Mouse (Mus musculus) kidney, embryonic 14.5 days (tissue): Measurements from ENCODE around the gene Mgat4e. TPM values are rescaled to one million over a fixed set of nuclear protein-coding genes. Genes with fewer than 3 reads are reported as not detected.

Experiments
- ATAC-seq: fragments of 200-750 bp; cut with Nextera tagmentation; 2 replicates; pipeline ENCODE4 v1.8.0; 2017; ENCODE audit warnings: moderate number of reproducible peaks, mild to moderate bottlenecking, moderate TSS enrichment, moderate library complexity; ENCODE audit not compliant: low FRiP score, low TSS enrichment
- H3K27ac ChIP-seq: fragments of 300-500 bp; sonication (generic); 2 replicates; pipeline ENCODE4 v1.5.1; 2014; ENCODE audit warnings: low read depth, mild to moderate bottlenecking, low read length, moderate library complexity, mixed read lengths
- H3K27me3 ChIP-seq: fragments of 300-500 bp; sonication (generic); 2 replicates; pipeline ENCODE4 v1.6.1; 2014; ENCODE audit warnings: mild to moderate bottlenecking, low read length; ENCODE audit not compliant: control insufficient read depth, insufficient read depth
- H3K36me3 ChIP-seq: fragments of 300-500 bp; sonication (generic); 2 replicates; pipeline ENCODE4 v1.6.1; 2014; ENCODE audit warnings: low read length, mixed read lengths; ENCODE audit not compliant: control insufficient read depth, insufficient read depth
- H3K4me1 ChIP-seq: fragments of 300-500 bp; sonication (generic); 2 replicates; pipeline ENCODE4 v1.6.1; 2014; ENCODE audit warnings: low read length, mixed read lengths; ENCODE audit not compliant: control insufficient read depth, insufficient read depth
- H3K4me2 ChIP-seq: fragments of 300-500 bp; sonication (generic); replicated peaks from 2 replicates; pipeline ENCODE4 v1.6.1; 2014; ENCODE audit warnings: low read depth, mild to moderate bottlenecking, low read length
- H3K4me3 ChIP-seq: fragments of 300-500 bp; sonication (generic); 2 replicates; pipeline ENCODE4 v1.5.1; 2014; ENCODE audit warnings: mild to moderate bottlenecking, low read length
- H3K9ac ChIP-seq: fragments of 300-500 bp; sonication (generic); 2 replicates; pipeline ENCODE4 v1.6.1; 2014; ENCODE audit warnings: low read depth, mild to moderate bottlenecking, low read length, moderate library complexity
- H3K9me3 ChIP-seq: fragments of 300-500 bp; sonication (generic); 2 replicates; pipeline ENCODE4 v1.6.1; 2016; ENCODE audit warnings: low read length; ENCODE audit not compliant: control insufficient read depth
- WGBS: fragments of 180-500 bp; shearing (Covaris S2); extraction: QIAGEN DNeasy Blood & Tissue Kit; methylation state at CpG from one replicate; pipeline ENCODE4 v1.1.7; 2014; 5-methylcytosine and 5-hydroxymethylcytosine counted together
- polyA plus RNA-seq: library from polyadenylated mRNA; unstranded; fragments of >200 nt; fragmentation: Nextera tagmentation; extraction: Ambion mirVana; gene quantifications from 2 replicates; pipeline ENCODE4 v1.2.1, GENCODE M21; 2014

Mgat4e gene
- polyA plus RNA-seq, 1 experiment from 2014 or later, result not detected

DNA sequence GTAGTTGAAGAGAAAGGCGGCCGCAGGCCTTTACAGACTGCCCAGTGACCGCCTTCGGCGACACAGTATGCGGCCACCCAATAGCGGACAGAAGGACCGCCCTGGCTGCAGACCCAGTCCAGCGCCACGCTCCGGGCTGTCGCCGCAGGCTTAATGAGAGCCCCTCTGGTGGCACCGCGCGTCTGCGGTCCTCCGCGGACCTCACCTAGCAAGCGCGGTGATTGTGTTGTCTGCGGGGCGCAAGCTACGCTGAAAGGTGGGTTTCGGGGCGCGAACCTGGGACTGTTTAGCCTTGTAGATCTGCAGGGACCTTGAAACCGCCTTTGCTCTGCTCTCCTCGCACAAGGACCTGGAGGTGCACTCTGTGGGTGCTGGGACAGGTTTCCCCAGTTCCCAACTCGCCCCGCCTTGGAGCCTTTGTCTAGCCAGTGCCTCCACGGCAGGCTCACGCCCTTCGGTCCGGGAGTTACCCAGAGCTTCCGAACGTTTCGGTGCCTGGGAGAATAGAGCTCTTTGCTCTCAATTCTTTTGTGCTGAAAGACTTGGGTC is 36.1 kb downstream of the Mgat4e start:
- Histone ChIP-seq H3K9me3 (no peaks in the 10 kb centered on the region), H3K4me2 (peak overlapping the region; percentile 89), H3K4me3 (peak overlapping the region; percentile 47), H3K36me3 (peaks cover 4% of the 10 kb centered on the region; the same call in 1 of the 2 replicates), H3K27me3 (peaks cover 6% of the 10 kb centered on the region; the same call in 1 of the 2 replicates), H3K9ac (peak overlapping the region; percentile 63), H3K27ac (no peak overlapping the region), H3K4me1 (peaks cover 22% of the 10 kb centered on the region; the same call in 1 of the 2 replicates)
- 0 out of 2 replicates have a peak, but pooled peaks have one; percentile 29 for ATAC-seq
- 2% methylated on average over 38 of the region's 38 CpGs for WGBS

DNA sequence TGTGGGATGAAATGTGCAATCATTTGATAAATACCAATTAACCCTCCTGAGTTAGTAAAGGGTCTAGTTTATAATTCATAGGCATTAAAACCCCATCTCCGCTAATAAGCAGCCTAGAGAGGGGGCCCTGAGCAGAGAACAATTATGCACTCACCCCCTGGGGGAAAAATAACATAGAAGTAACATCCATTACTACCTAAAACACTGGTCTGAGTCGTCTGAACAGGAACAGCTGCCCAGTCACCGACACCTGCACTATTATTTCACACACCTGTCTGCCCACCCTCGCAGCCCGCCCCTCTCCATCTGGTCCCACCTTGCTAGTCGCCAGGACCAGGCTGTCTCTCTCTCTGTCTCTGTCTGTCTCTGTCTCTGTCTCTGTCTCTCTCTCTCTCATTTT is 36.9 kb downstream of the Mgat4e start:
- 63% methylated on average over 6 of the region's 6 CpGs for WGBS
- peaks cover 12% of the 10 kb centered on the region for H3K36me3 ChIP-seq

DNA sequence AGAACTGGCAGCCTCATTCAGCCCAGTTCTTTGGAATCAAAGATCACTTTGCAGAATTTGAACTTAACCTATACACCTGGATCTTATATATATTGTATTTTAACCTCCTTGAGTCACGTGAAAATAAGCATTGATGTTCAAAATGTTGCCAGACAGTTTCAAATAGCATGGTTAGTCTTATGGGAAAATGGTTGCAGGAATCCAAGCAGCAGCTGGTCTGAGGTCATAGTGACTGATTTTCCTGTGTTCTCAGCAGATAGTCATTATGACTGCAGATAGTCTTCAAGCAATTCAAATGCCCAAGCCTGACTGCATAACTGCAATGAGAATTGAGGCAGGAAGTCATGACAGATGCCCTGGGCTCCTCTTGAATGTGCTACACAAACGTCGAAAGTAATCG is 37.3 kb downstream of the Mgat4e start:
- Histone ChIP-seq H3K4me1 (peaks cover 22% of the 10 kb centered on the region; the same call in 1 of the 2 replicates), H3K4me2 (no peak overlapping the region), H3K27me3 (peaks cover 6% of the 10 kb centered on the region; the same call in 1 of the 2 replicates), H3K36me3 (peaks cover 16% of the 10 kb centered on the region), H3K4me3 (no peak overlapping the region), H3K27ac (no peak overlapping the region), H3K9ac (no peak overlapping the region), H3K9me3 (no peaks in the 10 kb centered on the region)
- WGBS, result 68% methylated on average over 4 of the region's 4 CpGs
- ATAC-seq, result no peak

More for the DNA sequence above, 36.9 kb downstream of the Mgat4e start:
- no peak overlapping the region for H3K4me3 ChIP-seq
- H3K27ac ChIP-seq, result no peak overlapping the region
- peaks cover 22% of the 10 kb centered on the region; the same call in 1 of the 2 replicates for H3K4me1 ChIP-seq
- no peak overlapping the region for H3K9ac ChIP-seq
- no peak for ATAC-seq
- H3K27me3 ChIP-seq, result peaks cover 6% of the 10 kb centered on the region; the same call in 1 of the 2 replicates
- H3K4me2 ChIP-seq, result peak overlapping the region; percentile 89; the same call in 1 of the 2 replicates
- H3K9me3 ChIP-seq, result no peaks in the 10 kb centered on the region

DNA sequence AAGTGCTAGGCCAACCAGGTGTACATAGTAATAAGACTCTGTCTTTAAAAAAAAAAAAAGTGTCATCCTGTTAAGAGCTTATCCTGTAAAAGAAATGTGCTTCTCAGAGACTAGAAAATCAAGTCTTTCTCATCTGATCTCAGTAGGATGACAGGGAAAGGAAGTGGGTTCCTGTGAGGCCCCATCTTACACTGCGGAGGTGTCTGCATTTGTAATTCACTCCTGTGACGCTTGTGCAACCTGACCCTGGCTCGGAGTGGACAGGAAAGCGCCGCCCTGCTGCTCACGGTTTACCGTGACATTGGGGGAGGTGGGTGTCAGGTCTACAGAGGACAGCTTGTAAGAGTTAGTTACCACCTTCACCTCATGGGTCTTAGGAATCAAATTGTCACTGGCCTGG is 39.5 kb downstream of the Mgat4e start:
- H3K4me2 ChIP-seq, result no peak overlapping the region
- ATAC-seq, result no peak
- H3K9me3 ChIP-seq, result no peaks in the 10 kb centered on the region
- H3K36me3 ChIP-seq, result peaks cover 30% of the 10 kb centered on the region
- peaks cover 6% of the 10 kb centered on the region; the same call in 1 of the 2 replicates for H3K27me3 ChIP-seq
- peaks cover 14% of the 10 kb centered on the region; the same call in 1 of the 2 replicates for H3K4me1 ChIP-seq
- no peak overlapping the region for H3K9ac ChIP-seq
- no peak overlapping the region for H3K27ac ChIP-seq
- no peak overlapping the region for H3K4me3 ChIP-seq
- 19% methylated on average over 7 of the region's 7 CpGs for WGBS

DNA sequence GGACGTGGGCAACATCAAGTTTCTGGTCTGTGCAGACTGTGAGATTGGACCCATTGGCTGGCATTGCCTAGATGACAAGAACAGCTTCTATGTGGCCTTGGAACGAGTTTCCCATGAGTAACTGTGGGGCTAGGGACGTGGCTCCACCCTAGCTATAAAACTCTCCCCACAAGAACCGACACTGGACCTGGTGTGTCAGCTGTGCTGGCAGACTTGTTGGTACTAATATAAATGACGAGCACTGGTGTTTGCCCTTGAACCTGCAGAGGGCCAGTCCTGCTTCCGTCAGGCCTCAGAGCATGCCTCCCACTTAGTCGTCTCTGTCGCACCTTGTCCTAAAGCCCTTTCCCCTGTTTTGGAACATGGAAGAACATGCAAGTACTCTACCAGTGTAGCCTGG is 43.3 kb downstream of the Mgat4e start:
- H3K9me3 ChIP-seq, result no peaks in the 10 kb centered on the region
- no peak overlapping the region for H3K4me2 ChIP-seq
- no peak overlapping the region for H3K4me3 ChIP-seq
- H3K4me1 ChIP-seq, result 0 out of 2 replicates have a peak, but pooled peaks cover 5% of the 10 kb centered on the region
- WGBS, result 87% methylated on average over 8 of the region's 8 CpGs
- peaks cover 31% of the 10 kb centered on the region for H3K36me3 ChIP-seq
- H3K27me3 ChIP-seq, result no peaks in the 10 kb centered on the region
- H3K9ac ChIP-seq, result no peak overlapping the region
- no peak for ATAC-seq
- H3K27ac ChIP-seq, result no peak overlapping the region

DNA sequence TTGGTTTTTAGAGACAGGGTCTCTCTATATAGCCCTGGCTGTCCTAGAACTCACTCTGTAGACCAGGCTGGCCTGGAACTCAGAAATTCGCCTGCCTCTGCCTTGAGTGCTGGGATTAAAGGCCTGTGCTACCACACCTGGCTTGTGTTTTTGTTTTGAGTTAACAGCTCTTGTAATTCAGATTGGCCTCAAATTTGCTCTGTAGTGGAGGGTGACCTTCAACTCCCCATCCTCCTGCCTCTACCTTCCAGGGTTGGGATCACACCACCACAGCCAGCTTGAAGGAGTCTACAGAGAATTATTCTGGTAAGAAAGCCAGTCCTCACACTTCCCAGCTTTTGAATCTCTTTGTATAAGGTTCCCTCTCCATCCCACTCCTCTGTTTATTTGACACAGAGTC is 48.6 kb downstream of the Mgat4e start:
- H3K27ac ChIP-seq, result no peak overlapping the region
- H3K36me3 ChIP-seq, result peaks cover 10% of the 10 kb centered on the region; the same call in 1 of the 2 replicates
- no peaks in the 10 kb centered on the region for H3K27me3 ChIP-seq
- H3K4me1 ChIP-seq, result no peaks in the 10 kb centered on the region; the same call in 1 of the 2 replicates
- no peak for ATAC-seq
- H3K4me2 ChIP-seq, result no peak overlapping the region
- H3K9ac ChIP-seq, result no peak overlapping the region
- no peak overlapping the region for H3K4me3 ChIP-seq
- 100% methylated on average over 1 of the region's 1 CpGs for WGBS
- no peaks in the 10 kb centered on the region for H3K9me3 ChIP-seq

DNA sequence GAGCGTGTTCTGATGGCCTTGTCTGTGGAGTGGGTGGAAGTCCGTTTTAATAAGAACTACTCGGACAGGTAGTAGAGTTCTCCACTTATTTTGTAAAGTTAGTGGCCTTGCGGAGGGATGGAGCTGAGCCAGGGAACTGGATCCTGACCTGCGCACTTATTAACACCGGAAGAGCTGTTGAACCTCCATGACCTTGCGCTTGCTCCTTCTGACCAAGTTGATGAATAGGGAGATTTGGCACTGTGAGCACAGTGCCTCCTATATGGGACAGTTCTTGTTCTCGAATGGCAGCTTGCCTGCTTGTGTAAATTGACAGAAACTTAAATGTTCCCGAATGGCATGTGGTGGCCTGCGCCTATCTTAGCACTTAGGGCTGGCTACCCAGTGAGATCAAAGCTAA is 53.5 kb downstream of the Mgat4e start:
- H3K27me3 ChIP-seq, result no peaks in the 10 kb centered on the region
- 81% methylated on average over 10 of the region's 10 CpGs for WGBS
- peak overlapping the region; percentile 51; the same call in 1 of the 2 replicates for H3K4me2 ChIP-seq
- H3K27ac ChIP-seq, result no peak overlapping the region
- H3K36me3 ChIP-seq, result peaks cover 6% of the 10 kb centered on the region; the same call in 1 of the 2 replicates
- no peaks in the 10 kb centered on the region for H3K9me3 ChIP-seq
- H3K4me1 ChIP-seq, result peaks cover 4% of the 10 kb centered on the region
- peak overlapping the region; percentile 73; the same call in 1 of the 2 replicates for H3K4me3 ChIP-seq
- no peak for ATAC-seq
- peak overlapping the region; percentile 73; the same call in 1 of the 2 replicates for H3K9ac ChIP-seq

DNA sequence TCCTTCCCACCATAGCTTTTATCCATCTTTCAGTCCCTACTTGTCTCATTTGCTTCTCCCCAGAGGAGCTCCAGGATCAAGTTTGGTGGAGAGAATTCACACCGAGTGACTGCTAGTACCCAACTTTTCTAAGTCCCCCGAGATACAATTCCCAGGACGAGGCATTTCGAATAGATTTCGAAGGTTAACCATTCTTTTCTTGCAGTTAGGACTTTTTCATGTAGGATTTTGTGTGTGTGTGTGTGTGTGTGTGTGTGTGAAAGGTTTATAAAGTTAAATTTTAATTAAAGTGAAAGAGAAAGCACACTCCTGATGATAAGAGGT is 54.3 kb downstream of the Mgat4e start:
- peak overlapping the region; percentile 92 for H3K27ac ChIP-seq
- ATAC-seq, result no peak
- H3K36me3 ChIP-seq, result peaks cover 8% of the 10 kb centered on the region; the same call in 1 of the 2 replicates
- peak overlapping the region; percentile 73 for H3K4me3 ChIP-seq
- 19% methylated on average over 5 of the region's 5 CpGs for WGBS
- H3K27me3 ChIP-seq, result no peaks in the 10 kb centered on the region
- H3K4me1 ChIP-seq, result peaks cover 4% of the 10 kb centered on the region
- H3K9ac ChIP-seq, result peak overlapping the region; percentile 73
- H3K4me2 ChIP-seq, result peak overlapping the region; percentile 51
- no peaks in the 10 kb centered on the region for H3K9me3 ChIP-seq

DNA sequence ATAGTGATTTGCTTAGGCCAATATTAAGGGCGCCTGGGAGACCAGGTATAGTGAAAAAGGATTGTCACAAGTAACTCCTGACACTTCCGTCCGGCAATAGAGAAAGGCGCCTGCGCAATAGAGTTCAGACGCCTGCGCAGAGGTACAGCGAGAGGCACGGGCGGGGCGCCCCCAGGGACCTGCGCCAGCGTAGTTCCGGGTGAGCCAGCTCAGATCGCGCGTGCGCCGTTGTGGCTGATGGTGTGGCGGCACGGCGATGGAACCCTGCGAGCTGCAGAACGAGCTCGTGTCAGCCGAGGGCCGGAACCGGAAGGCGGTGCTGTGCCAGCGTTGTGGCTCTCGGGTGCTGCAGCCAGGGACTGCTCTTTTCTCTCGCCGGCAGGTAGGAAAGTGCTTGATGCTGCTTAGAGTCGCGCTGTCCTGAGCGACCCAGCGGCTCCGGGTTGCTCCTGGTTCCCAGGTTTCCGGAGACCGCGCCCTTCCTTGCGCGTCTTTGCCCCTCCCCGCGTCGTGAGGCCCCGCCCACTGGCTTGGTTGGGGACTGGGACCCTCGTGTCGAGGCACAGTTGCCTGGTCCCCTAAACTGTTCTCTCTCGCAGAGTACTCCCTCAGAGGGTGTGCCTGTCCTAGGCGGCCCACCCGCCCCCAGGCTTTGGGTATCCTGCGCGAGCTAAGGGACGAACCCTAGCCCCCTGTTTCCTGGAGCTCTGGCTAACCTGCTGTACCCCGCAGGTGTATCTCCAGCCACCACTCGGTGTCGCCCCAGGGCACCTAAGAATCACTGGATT is 54.9 kb downstream of the Mgat4e start, which contains the start of gene Rabif:
Rabif (plus strand) TSS at position 221 of the 788 bp plus-strand sequence.
- H3K4me2 ChIP-seq, result peak within 1 kb of the TSS; percentile 51
- peaks cover 13% of the 10 kb centered on the region for H3K36me3 ChIP-seq
- no peaks in the 10 kb centered on the region for H3K9me3 ChIP-seq
- under 1% methylated on average over 55 of the region's 58 CpGs for WGBS
- peaks cover 4% of the 10 kb centered on the region for H3K4me1 ChIP-seq
- H3K27ac ChIP-seq, result peak within 1 kb of the TSS; percentile 92
- H3K4me3 ChIP-seq, result peak within 1 kb of the TSS; percentile 73
- H3K9ac ChIP-seq, result peak within 1 kb of the TSS; percentile 73
- no peaks in the 10 kb centered on the region for H3K27me3 ChIP-seq
- ATAC-seq, result peak; percentile 99
